Mouse (Mus musculus) MEL (cell line): ENCODE measurements around the gene Golm1. TPM values are rescaled to one million over a fixed set of nuclear protein-coding genes. Genes with fewer than 3 reads are reported as not detected.

Experiments used
- DNase-seq: peaks from one replicate; pipeline ENCODE4 v3.0.0; 2011; ENCODE audit warnings: low read depth, low spot score
- H3K27ac ChIP-seq: 2 replicates; pipeline ENCODE4 v1.5.1; 2012; ENCODE audit warnings: low read depth, mild to moderate bottlenecking, control low read depth, low read length, moderate library complexity; ENCODE audit not compliant: control insufficient read depth
- H3K27me3 ChIP-seq, 2 experiments: fragments of 150-350 bp in 1 of 2; sonication (generic) in 1 of 2; 2 replicates each; pipeline ENCODE4 v1.6.1; 2012; ENCODE audit warnings: low read length in 2 of 2, mild to moderate bottlenecking in 2 of 2, improper control_type of control experiment in 1 of 2, moderate library complexity in 1 of 2; ENCODE audit not compliant: insufficient read depth in 2 of 2, control insufficient read depth in 1 of 2
- H3K36me3 ChIP-seq, 2 experiments: 2 replicates each; pipeline ENCODE4 v1.6.1; 2012 to 2014; ENCODE audit warnings: low read length in 2 of 2, improper control_type of control experiment in 1 of 2, inconsistent platforms in 1 of 2, mild to moderate bottlenecking in 1 of 2; ENCODE audit not compliant: insufficient read depth in 2 of 2, control insufficient read depth in 1 of 2
- H3K4me1 ChIP-seq, 2 experiments: fragments of 150-350 bp in 1 of 2; sonication (generic) in 1 of 2; 2 replicates each; pipeline ENCODE4 v1.6.1; 2012; ENCODE audit warnings: low read length in 2 of 2, improper control_type of control experiment in 1 of 2, mild to moderate bottlenecking in 1 of 2; ENCODE audit not compliant: insufficient read depth in 2 of 2, control insufficient read depth in 1 of 2
- H3K4me3 ChIP-seq, 2 experiments: fragments of 150-350 bp in 1 of 2; sonication (generic) in 1 of 2; 2 replicates each; pipeline ENCODE4 v1.5.1; 2012; ENCODE audit warnings: low read depth in 2 of 2, low read length in 2 of 2, mild to moderate bottlenecking in 2 of 2, moderate library complexity in 2 of 2, control low read depth in 1 of 2, improper control_type of control experiment in 1 of 2; ENCODE audit not compliant: control insufficient read depth in 1 of 2, insufficient read depth in 1 of 2
- H3K79me2 ChIP-seq: 2 replicates; pipeline ENCODE4 v1.6.1; 2012; ENCODE audit warnings: mild to moderate bottlenecking, low read length, moderate library complexity; ENCODE audit not compliant: control insufficient read depth, poor library complexity, insufficient read depth
- H3K9ac ChIP-seq: 2 replicates; pipeline ENCODE4 v1.6.1; 2012; ENCODE audit warnings: low read depth, mild to moderate bottlenecking, control low read depth, low read length, moderate library complexity; ENCODE audit not compliant: control insufficient read depth, poor library complexity, severe bottlenecking
- H3K9me3 ChIP-seq: fragments of 150-350 bp; sonication (generic); replicated peaks from 2 replicates; pipeline ENCODE4 v1.6.1; 2012; ENCODE audit warnings: mild to moderate bottlenecking, low read length, improper control_type of control experiment, moderate library complexity; ENCODE audit not compliant: insufficient read depth
- BHLHE40 ChIP-seq: IDR thresholded peaks from 2 replicates; pipeline ENCODE4 v1.6.1; 2012; ENCODE audit warnings: low read depth, mild to moderate bottlenecking, inconsistent platforms, low read length, improper control_type of control experiment, borderline replicate concordance
- CHD2 ChIP-seq: IDR thresholded peaks from 2 replicates; pipeline ENCODE4 v1.6.1; 2011; ENCODE audit warnings: low read length, improper control_type of control experiment
- E2F4 ChIP-seq: IDR thresholded peaks from 2 replicates; pipeline ENCODE4 v1.6.1; 2011; ENCODE audit warnings: low read depth, low read length, improper control_type of control experiment, borderline replicate concordance
- EP300 ChIP-seq, 2 experiments: IDR thresholded peaks; 2 replicates each; pipeline ENCODE4 v1.6.1; 2011; ENCODE audit warnings: improper control_type of control experiment in 2 of 2, low read length in 2 of 2, low read depth in 1 of 2, mild to moderate bottlenecking in 1 of 2
- HCFC1 ChIP-seq: IDR thresholded peaks from 2 replicates; pipeline ENCODE4 v1.6.1; 2012; ENCODE audit warnings: low read depth, mild to moderate bottlenecking, inconsistent platforms, low read length, improper control_type of control experiment, moderate library complexity
- JUND ChIP-seq: IDR thresholded peaks from 2 replicates; pipeline ENCODE4 v1.6.1; 2011; ENCODE audit warnings: low read depth, mild to moderate bottlenecking, improper control_type of control experiment, low read length
- KAT2A ChIP-seq: conservative IDR thresholded peaks from 2 replicates; pipeline ENCODE4 v1.6.1; 2012; ENCODE audit warnings: low read depth, low read length, improper control_type of control experiment, inconsistent platforms
- MAFK ChIP-seq: IDR thresholded peaks from 2 replicates; pipeline ENCODE4 v1.6.1; 2011; ENCODE audit warnings: low read depth, mild to moderate bottlenecking, low read length, improper control_type of control experiment, borderline replicate concordance
- MAZ ChIP-seq: IDR thresholded peaks from 2 replicates; pipeline ENCODE4 v1.6.1; 2012; ENCODE audit warnings: low read depth, mild to moderate bottlenecking, inconsistent platforms, low read length, improper control_type of control experiment
- MYB ChIP-seq: IDR thresholded peaks from 2 replicates; pipeline ENCODE4 v1.6.1; 2011; ENCODE audit warnings: mild to moderate bottlenecking, low read depth, low read length, improper control_type of control experiment
- MYC ChIP-seq: IDR thresholded peaks from 2 replicates; pipeline ENCODE4 v1.6.1; 2011; ENCODE audit warnings: low read depth, mild to moderate bottlenecking, low read length, improper control_type of control experiment, moderate library complexity
- NRF1 ChIP-seq: IDR thresholded peaks from 2 replicates; pipeline ENCODE4 v1.6.1; 2014; ENCODE audit warnings: low read depth, mild to moderate bottlenecking, inconsistent platforms, low read length, improper control_type of control experiment, moderate library complexity; ENCODE audit not compliant: poor library complexity, insufficient read depth, severe bottlenecking
- POLR2AphosphoS2 ChIP-seq: IDR thresholded peaks from 2 replicates; pipeline ENCODE4 v1.6.1; 2011; ENCODE audit warnings: low read length, improper control_type of control experiment
- POLR2AphosphoS5 ChIP-seq: IDR thresholded peaks from 2 replicates; pipeline ENCODE4 v1.6.1; 2012; ENCODE audit warnings: low read depth, borderline replicate concordance, mild to moderate bottlenecking, inconsistent platforms, low read length, moderate library complexity, mixed read lengths
- RAD21 ChIP-seq: IDR thresholded peaks from 2 replicates; pipeline ENCODE4 v1.6.1; 2011; ENCODE audit warnings: mild to moderate bottlenecking, low read depth, low read length, improper control_type of control experiment
- SIN3A ChIP-seq: IDR thresholded peaks from 2 replicates; pipeline ENCODE4 v1.6.1; 2012; ENCODE audit warnings: low read length, improper control_type of control experiment, inconsistent platforms
- SMC3 ChIP-seq: IDR thresholded peaks from 2 replicates; pipeline ENCODE4 v1.6.1; 2011; ENCODE audit warnings: low read depth, low read length, improper control_type of control experiment
- TAL1 ChIP-seq: IDR thresholded peaks from 2 replicates; pipeline ENCODE4 v1.6.1; 2012; ENCODE audit warnings: mild to moderate bottlenecking, inconsistent platforms, low read length, moderate library complexity, mixed read lengths
- TBP ChIP-seq: IDR thresholded peaks from 2 replicates; pipeline ENCODE4 v1.8.0; 2011; ENCODE audit warnings: low read depth, low read length, improper control_type of control experiment
- UBTF ChIP-seq: IDR thresholded peaks from 2 replicates; pipeline ENCODE4 v1.6.1; 2012; ENCODE audit warnings: low read depth, mild to moderate bottlenecking, inconsistent platforms, low read length, improper control_type of control experiment, moderate library complexity, borderline replicate concordance; ENCODE audit not compliant: insufficient read depth
- USF1 ChIP-seq: IDR thresholded peaks from 2 replicates; pipeline ENCODE4 v1.6.1; 2014; ENCODE audit warnings: low read depth, mild to moderate bottlenecking, inconsistent platforms, low read length, improper control_type of control experiment, moderate library complexity
- ZKSCAN1 ChIP-seq: IDR thresholded peaks from 2 replicates; pipeline ENCODE4 v1.6.1; 2012; ENCODE audit warnings: low read depth, mild to moderate bottlenecking, inconsistent platforms, low read length, improper control_type of control experiment, moderate library complexity
- ZMIZ1 ChIP-seq: IDR thresholded peaks from 2 replicates; pipeline ENCODE4 v1.6.1; 2012; ENCODE audit warnings: low read depth, mild to moderate bottlenecking, inconsistent platforms, low read length, improper control_type of control experiment, moderate library complexity
- polyA plus RNA-seq, 2 experiments: library from polyadenylated mRNA; stranded (reverse) in 1 of 2; unstranded in 1 of 2; fragments of >175 nt in 1 of 2; fragments of >200 nt in 1 of 2; gene quantifications; 2 replicates each; pipeline versions ENCODE4 v1.2.1 to v1.2.4; 2012; ENCODE audit warnings: low replicate concordance in 2 of 2, low read depth in 1 of 2; ENCODE audit not compliant: insufficient read length in 2 of 2, insufficient read depth in 1 of 2, missing spikeins in 1 of 2
- total RNA-seq: library from RNA; depleted of rRNA; stranded (reverse); fragments of 300-350 nt; gene quantifications from 2 replicates; pipeline ENCODE4 v1.2.3, GENCODE M21; 2012

The Golm1 gene
- total and polyA plus RNA-seq, 3 experiments = 22.1 to 26.8 TPM; not detected in 1

- TF ChIP-seq POLR2AphosphoS2 (no peak), MAFK (peak; percentile 90)
- Histone ChIP-seq H3K4me3 (no peak overlapping the region), H3K79me2 (no peaks in the 10 kb centered on the region), H3K27me3 (no peaks in the 10 kb centered on the region), H3K27ac (no peak overlapping the region), H3K9me3 (no peaks in the 10 kb centered on the region), H3K4me1 (no peaks in the 10 kb centered on the region), H3K9ac (no peak overlapping the region), H3K36me3 (peaks cover 0 to 2% of the 10 kb centered on the region in 2 experiments; a peak in 2 of 4 replicates)
- DNase-seq = no peak
Measured at GRCm38 (mm10) chr13:59609885-59610284, 65.7 kb downstream of the Golm1 start.

- no peak overlapping the region for H3K4me3 ChIP-seq
- peaks cover 0 to 15% of the 10 kb centered on the region in 2 experiments; a peak in 2 of 4 replicates for H3K36me3 ChIP-seq
- H3K9ac ChIP-seq = no peak overlapping the region
- H3K4me1 ChIP-seq = no peaks in the 10 kb centered on the region
- H3K9me3 ChIP-seq = no peaks in the 10 kb centered on the region
- no peak overlapping the region for H3K27ac ChIP-seq
- no peaks in the 10 kb centered on the region for H3K27me3 ChIP-seq
- TF ChIP-seq POLR2AphosphoS2 (no peak), MYB (no peak), UBTF (no peak), TBP (no peak), RAD21 (no peak), ZKSCAN1 (no peak), TAL1 (no peak), MYC (no peak), BHLHE40 (no peak), SIN3A (no peak), NRF1 (no peak), KAT2A (no peak)
- TF ChIP-seq, all 39 proteins: peak for 0
- no peak for DNase-seq
- no peaks in the 10 kb centered on the region for H3K79me2 ChIP-seq
Measured at GRCm38 (mm10) chr13:59605221-59605922, 70.2 kb downstream of the Golm1 start.

- no peaks in the 10 kb centered on the region for H3K79me2 ChIP-seq
- no peaks in the 10 kb centered on the region for H3K27me3 ChIP-seq
- TF ChIP-seq E2F4 (no peak), ZMIZ1 (no peak), SIN3A (no peak), RAD21 (no peak), POLR2AphosphoS5 (no peak), USF1 (no peak), POLR2AphosphoS2 (no peak), MAZ (no peak), EP300 (IDR thresholded peaks at IDR 0.05; ENCODE audit: low read depth in 1 of 2, low read length in 2 of 2) (no peak), BHLHE40 (no peak), MAFK (no peak), TBP (no peak), MYC (no peak), CHD2 (no peak), SMC3 (no peak), UBTF (no peak), HCFC1 (no peak), JUND (no peak), KAT2A (no peak)
- peaks cover 0 to 15% of the 10 kb centered on the region in 2 experiments; a peak in 2 of 4 replicates for H3K36me3 ChIP-seq
- DNase-seq = no peak
- no peak overlapping the region for H3K27ac ChIP-seq
- H3K4me1 ChIP-seq = no peaks in the 10 kb centered on the region
- H3K9ac ChIP-seq = no peak overlapping the region
- H3K4me3 ChIP-seq = no peak overlapping the region
- no peaks in the 10 kb centered on the region for H3K9me3 ChIP-seq
Measured at GRCm38 (mm10) chr13:59604511-59604910, 71.1 kb downstream of the Golm1 start.
